Mouse (Mus musculus): Measurements from ENCODE around the gene Tcf12.

- TF ChIP-seq CTCF (IDR thresholded peaks at IDR 0.05; ENCODE audit: low read depth) (no peak), EP300 (IDR thresholded peaks at IDR 0.05; ENCODE audit: low read depth) (no peak)
These were observed 125.0 kb downstream of the Tcf12 start for GRCm38 (mm10) chr9:71986716-71987115.
